Mouse (Mus musculus) hindbrain, embryonic 15.5 days (tissue): ENCODE results near the gene Zfp827. TPM values are rescaled to one million over a fixed set of nuclear protein-coding genes. Genes with fewer than 3 reads are reported as not detected.
A peak's percentile ranks its signal among the peaks of the same experiment; 100 is the strongest.

Source experiments
- ATAC-seq: fragments of 200-750 bp; cut with Nextera tagmentation; 2 replicates; pipeline ENCODE4 v1.8.0; 2017; ENCODE audit warnings: low read depth, moderate number of reproducible peaks, moderate TSS enrichment; ENCODE audit not compliant: low FRiP score
- H3K27ac ChIP-seq: fragments of 300-500 bp; sonication (generic); replicated peaks from 2 replicates; pipeline ENCODE4 v1.5.1; 2015; ENCODE audit warnings: mild to moderate bottlenecking, inconsistent platforms
- H3K27me3 ChIP-seq: fragments of 300-500 bp; sonication (generic); 2 replicates; pipeline ENCODE4 v1.6.1; 2015; ENCODE audit warnings: control low read depth, inconsistent platforms
- H3K36me3 ChIP-seq: fragments of 300-500 bp; sonication (generic); 2 replicates; pipeline ENCODE4 v1.6.1; 2015; ENCODE audit warnings: control low read depth, inconsistent platforms
- H3K4me1 ChIP-seq: fragments of 300-500 bp; sonication (generic); replicated peaks from 2 replicates; pipeline ENCODE4 v1.6.1; 2015; ENCODE audit warnings: control low read depth, inconsistent platforms
- H3K4me2 ChIP-seq: fragments of 300-500 bp; sonication (generic); 2 replicates; pipeline ENCODE4 v1.6.1; 2015; ENCODE audit warnings: moderate library complexity, mild to moderate bottlenecking, inconsistent platforms
- H3K4me3 ChIP-seq: fragments of 300-500 bp; sonication (generic); 2 replicates; pipeline ENCODE4 v1.5.1; 2015; ENCODE audit warnings: mild to moderate bottlenecking, inconsistent platforms
- H3K9ac ChIP-seq: fragments of 300-500 bp; sonication (generic); 2 replicates; pipeline ENCODE4 v1.6.1; 2015; ENCODE audit warnings: inconsistent platforms
- H3K9me3 ChIP-seq: fragments of 300-500 bp; sonication (generic); 2 replicates; pipeline ENCODE4 v1.6.1; 2016; ENCODE audit warnings: control low read depth, inconsistent platforms
- WGBS: fragments of 180-500 bp; shearing (Covaris S2); methylation state at CpG from one replicate; pipeline ENCODE4 v1.1.7; 2015; 5-methylcytosine and 5-hydroxymethylcytosine counted together
- polyA plus RNA-seq: library from polyadenylated mRNA; unstranded; fragments of >200 nt; fragmentation: Nextera tagmentation; extraction: Ambion mirVana; gene quantifications from 2 replicates; pipeline ENCODE4 v1.2.1, GENCODE M21; 2015

Zfp827 gene
- polyA plus RNA-seq, 1 experiment from 2014 or later: 11.0 TPM

DNA sequence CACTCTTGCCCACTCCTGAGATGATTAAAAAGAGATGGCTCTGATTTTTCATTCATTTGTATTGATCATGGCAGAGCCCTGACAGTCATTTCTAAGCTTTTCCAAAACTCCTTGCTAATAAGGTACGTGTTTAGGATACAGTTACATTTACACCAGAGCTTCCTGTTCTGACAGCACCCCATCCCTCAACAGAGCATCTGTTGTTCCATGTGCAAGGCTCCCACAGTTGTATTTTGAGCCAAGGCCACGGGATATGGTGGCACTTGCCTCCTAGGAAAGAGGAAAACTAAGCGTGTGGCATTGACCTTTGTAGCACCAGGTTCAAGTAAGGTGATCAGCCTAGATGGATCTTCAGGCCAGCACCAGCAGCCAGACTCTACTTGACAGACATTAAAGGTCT lies 137.0 kb downstream of the Zfp827 start:
- H3K36me3 ChIP-seq: no peaks in the 10 kb centered on the region
- no peak overlapping the region for H3K27ac ChIP-seq
- H3K4me1 ChIP-seq: peaks cover 18% of the 10 kb centered on the region
- no peak overlapping the region for H3K9ac ChIP-seq
- no peaks in the 10 kb centered on the region for H3K27me3 ChIP-seq
- H3K4me2 ChIP-seq: no peak overlapping the region
- ATAC-seq: no peak
- 84% methylated on average over 3 of the region's 3 CpGs for WGBS
- no peak overlapping the region for H3K4me3 ChIP-seq
- H3K9me3 ChIP-seq: no peaks in the 10 kb centered on the region

GRCm38 (mm10) chr8:79173606-79174005 lies 145.4 kb downstream of the Zfp827 start:
- no peak overlapping the region for H3K27ac ChIP-seq
- no peaks in the 10 kb centered on the region; the same call in 1 of the 2 replicates for H3K36me3 ChIP-seq
- H3K27me3 ChIP-seq: no peaks in the 10 kb centered on the region
- peak; percentile 57 for ATAC-seq
- H3K4me2 ChIP-seq: no peak overlapping the region
- H3K4me1 ChIP-seq: peaks cover 2% of the 10 kb centered on the region; the same call in 1 of the 2 replicates
- no peak overlapping the region for H3K9ac ChIP-seq
- 43% methylated on average over 4 of the region's 4 CpGs for WGBS
- H3K9me3 ChIP-seq: no peaks in the 10 kb centered on the region
- H3K4me3 ChIP-seq: no peak overlapping the region

DNA sequence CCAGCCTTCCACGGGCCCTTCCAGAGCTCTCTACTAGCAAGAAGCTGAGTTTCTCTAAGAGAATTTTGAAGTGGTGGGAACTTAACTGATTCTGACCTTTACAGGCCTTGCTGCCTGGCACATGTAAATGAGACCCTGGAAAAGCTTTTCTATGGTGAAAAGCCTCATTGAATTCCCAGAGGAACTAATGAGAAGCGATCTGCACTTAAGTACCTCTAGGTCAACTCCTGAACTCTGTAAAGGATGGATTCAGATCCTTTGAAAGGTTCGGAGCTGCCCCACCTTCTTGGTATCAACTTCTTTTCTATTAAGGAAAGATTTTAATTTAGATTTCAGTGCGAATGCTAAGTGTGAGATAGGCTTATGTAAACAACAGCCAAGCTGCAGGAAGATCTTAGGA lies 147.8 kb downstream of the Zfp827 start:
- no peak for ATAC-seq
- no peak overlapping the region for H3K4me2 ChIP-seq
- no peak overlapping the region for H3K27ac ChIP-seq
- peaks cover 2% of the 10 kb centered on the region; the same call in 1 of the 2 replicates for H3K4me1 ChIP-seq
- no peaks in the 10 kb centered on the region for H3K9me3 ChIP-seq
- whole genome bisulfite sequencing: 69% methylated on average over 4 of the region's 4 CpGs
- H3K27me3 ChIP-seq: no peaks in the 10 kb centered on the region
- peaks cover 15% of the 10 kb centered on the region; the same call in 1 of the 2 replicates for H3K36me3 ChIP-seq
- H3K9ac ChIP-seq: no peak overlapping the region
- H3K4me3 ChIP-seq: no peak overlapping the region

DNA sequence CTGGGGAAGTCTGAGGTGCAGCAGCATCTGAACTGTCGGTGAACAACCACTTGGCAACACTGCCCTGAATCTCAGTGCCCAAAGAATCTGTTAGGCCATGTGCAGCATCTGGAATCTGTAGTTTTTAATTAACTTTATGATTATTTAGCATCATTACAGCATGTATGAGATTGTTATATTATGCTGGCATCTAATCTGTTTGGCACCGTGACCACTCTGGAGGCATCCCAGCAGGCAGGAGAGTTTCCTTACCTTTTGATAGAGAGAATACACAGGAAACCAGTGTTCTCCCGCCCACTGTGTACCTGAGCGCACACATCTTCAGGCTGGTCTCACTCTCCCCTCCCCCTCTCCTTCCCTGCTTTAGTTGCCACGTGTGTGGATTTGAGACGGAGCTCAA lies 151.4 kb downstream of the Zfp827 start:
- no peaks in the 10 kb centered on the region for H3K4me1 ChIP-seq
- H3K27me3 ChIP-seq: no peaks in the 10 kb centered on the region
- no peak overlapping the region for H3K4me2 ChIP-seq
- H3K4me3 ChIP-seq: no peak overlapping the region
- 66% methylated on average over 6 of the region's 6 CpGs for whole genome bisulfite sequencing
- H3K9ac ChIP-seq: no peak overlapping the region
- H3K27ac ChIP-seq: no peak overlapping the region
- H3K9me3 ChIP-seq: no peaks in the 10 kb centered on the region
- peak; percentile 23; the same call in 1 of the 2 replicates for ATAC-seq
- peaks cover 46% of the 10 kb centered on the region; the same call in 1 of the 2 replicates for H3K36me3 ChIP-seq

DNA sequence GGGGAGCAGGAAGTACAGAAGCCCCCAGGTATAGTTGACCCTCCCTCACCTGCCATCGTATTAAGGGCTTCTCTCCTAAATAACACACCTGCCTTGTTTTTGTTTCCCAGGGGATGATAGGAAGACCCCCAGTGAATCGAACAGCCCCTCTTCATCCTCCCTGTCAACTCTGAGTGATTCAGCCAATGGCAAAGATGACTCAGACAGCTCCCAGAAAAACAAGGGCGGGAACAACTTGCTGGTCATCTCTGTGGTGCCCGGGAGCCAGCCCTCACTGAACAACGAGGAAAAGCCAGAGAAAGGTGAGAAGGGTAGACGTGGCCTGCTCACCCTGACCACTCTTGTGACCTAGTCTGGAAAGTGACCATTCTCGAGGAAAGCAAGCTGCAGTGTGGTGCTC lies 157.3 kb downstream of the Zfp827 start:
- ATAC-seq: no peak
- 90% methylated on average over 7 of the region's 7 CpGs for WGBS
- H3K36me3 ChIP-seq: peaks cover 71% of the 10 kb centered on the region
- no peak overlapping the region for H3K27ac ChIP-seq
- H3K27me3 ChIP-seq: no peaks in the 10 kb centered on the region
- no peak overlapping the region for H3K4me2 ChIP-seq
- H3K9me3 ChIP-seq: no peaks in the 10 kb centered on the region
- H3K4me1 ChIP-seq: no peaks in the 10 kb centered on the region
- no peak overlapping the region for H3K9ac ChIP-seq
- H3K4me3 ChIP-seq: no peak overlapping the region

DNA sequence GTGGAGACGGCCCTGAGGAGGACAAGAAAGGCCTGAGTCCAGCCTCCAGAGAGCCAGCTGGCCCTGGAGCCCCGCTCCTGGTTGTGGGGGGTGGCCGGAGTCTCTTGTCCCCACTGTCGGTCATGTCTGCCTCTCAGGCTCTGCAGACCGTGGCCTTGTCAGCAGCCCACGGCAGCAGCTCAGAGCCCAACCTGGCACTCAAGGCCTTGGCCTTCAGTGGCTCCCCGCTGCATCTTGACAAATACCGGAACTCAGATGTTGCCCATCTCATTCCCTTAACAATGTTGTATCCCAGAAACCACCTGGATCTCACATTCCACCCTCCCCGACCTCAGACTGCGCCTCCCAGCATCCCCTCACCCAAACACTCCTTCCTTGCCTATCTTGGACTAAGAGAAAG lies 161.8 kb downstream of the Zfp827 start:
- Histone ChIP-seq H3K36me3 (peaks cover 44% of the 10 kb centered on the region), H3K9me3 (no peaks in the 10 kb centered on the region), H3K4me3 (no peak overlapping the region), H3K4me1 (0 out of 2 replicates have a peak, but pooled peaks cover 4% of the 10 kb centered on the region), H3K27me3 (no peaks in the 10 kb centered on the region), H3K9ac (no peak overlapping the region), H3K27ac (no peak overlapping the region), H3K4me2 (no peak overlapping the region)
- ATAC-seq: no peak
- WGBS: 92% methylated on average over 10 of the region's 10 CpGs

DNA sequence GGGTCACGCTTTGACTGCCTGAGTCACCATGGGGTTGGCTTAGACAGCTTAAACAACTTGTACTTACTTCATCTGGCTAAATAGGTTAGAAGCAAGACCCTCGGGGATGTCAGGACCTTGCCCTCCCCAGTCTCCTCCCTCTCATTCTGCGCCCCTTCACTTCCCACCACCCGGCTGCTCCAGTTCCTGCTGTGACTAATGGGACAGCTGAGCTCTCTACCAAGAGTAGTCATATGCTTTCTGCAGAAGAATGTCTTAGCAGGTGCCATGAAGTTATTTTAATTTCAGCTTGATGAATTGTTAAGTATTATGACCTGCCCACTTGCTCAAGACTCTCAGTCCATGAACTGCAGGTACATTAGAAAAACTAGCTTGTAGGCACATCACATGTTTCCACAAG lies 168.2 kb downstream of the Zfp827 start:
- no peak overlapping the region for H3K27ac ChIP-seq
- no peaks in the 10 kb centered on the region for H3K9me3 ChIP-seq
- H3K27me3 ChIP-seq: no peaks in the 10 kb centered on the region
- H3K9ac ChIP-seq: no peak overlapping the region
- H3K4me2 ChIP-seq: no peak overlapping the region
- 69% methylated on average over 4 of the region's 4 CpGs for WGBS
- no peak for ATAC-seq
- H3K4me3 ChIP-seq: no peak overlapping the region
- peaks cover 4% of the 10 kb centered on the region; the same call in 1 of the 2 replicates for H3K4me1 ChIP-seq
- peaks cover 10% of the 10 kb centered on the region; the same call in 1 of the 2 replicates for H3K36me3 ChIP-seq

DNA sequence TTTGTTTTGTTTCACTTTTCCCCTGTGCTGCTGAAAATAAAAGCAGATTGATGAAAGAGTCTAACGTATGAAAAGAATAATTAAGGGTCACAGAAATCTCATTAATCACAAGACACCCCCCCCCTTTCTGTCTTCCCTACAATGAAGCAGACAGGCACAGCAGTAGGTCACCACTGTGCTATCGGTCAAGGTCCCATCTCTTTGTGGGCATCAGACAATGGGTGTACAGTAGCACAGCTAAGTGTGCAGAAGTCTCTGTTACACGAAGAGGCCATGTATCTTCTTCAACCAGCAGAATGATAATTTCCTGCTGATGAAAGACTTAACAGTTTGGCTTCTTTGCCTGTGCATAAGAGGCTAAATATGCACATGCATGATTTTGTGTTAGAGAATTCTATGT lies 170.4 kb downstream of the Zfp827 start:
- no peaks in the 10 kb centered on the region for H3K27me3 ChIP-seq
- no peak overlapping the region for H3K4me2 ChIP-seq
- no peaks in the 10 kb centered on the region for H3K36me3 ChIP-seq
- H3K9ac ChIP-seq: no peak overlapping the region
- ATAC-seq: no peak
- no peaks in the 10 kb centered on the region for H3K9me3 ChIP-seq
- WGBS: 24% methylated on average over 3 of the region's 3 CpGs
- no peak overlapping the region for H3K27ac ChIP-seq
- H3K4me3 ChIP-seq: no peak overlapping the region
- H3K4me1 ChIP-seq: peaks cover 4% of the 10 kb centered on the region; the same call in 1 of the 2 replicates

- ATAC-seq: no peak
Measured at GRCm38 (mm10) chr8:79201446-79202147, 173.4 kb downstream of the Zfp827 start.

GRCm38 (mm10) chr8:79206895-79207294 lies 178.7 kb downstream of the Zfp827 start:
- Histone ChIP-seq H3K27me3 (no peaks in the 10 kb centered on the region), H3K4me1 (peaks cover 30% of the 10 kb centered on the region), H3K4me2 (no peak overlapping the region), H3K4me3 (no peak overlapping the region), H3K9me3 (no peaks in the 10 kb centered on the region), H3K9ac (no peak overlapping the region), H3K27ac (no peak overlapping the region), H3K36me3 (no peaks in the 10 kb centered on the region)
- no peak; the same call in 1 of the 2 replicates for ATAC-seq
- WGBS: 64% methylated on average over 4 of the region's 4 CpGs

More at GRCm38 (mm10) chr8:79201446-79202147, 173.4 kb downstream of the Zfp827 start:
- Histone ChIP-seq H3K4me3 (no peak overlapping the region), H3K4me2 (no peak overlapping the region), H3K27me3 (no peaks in the 10 kb centered on the region), H3K36me3 (no peaks in the 10 kb centered on the region), H3K4me1 (no peaks in the 10 kb centered on the region; the same call in 1 of the 2 replicates), H3K27ac (no peak overlapping the region), H3K9me3 (no peaks in the 10 kb centered on the region), H3K9ac (no peak overlapping the region)
- WGBS: 55% methylated on average over 11 of the region's 11 CpGs

DNA sequence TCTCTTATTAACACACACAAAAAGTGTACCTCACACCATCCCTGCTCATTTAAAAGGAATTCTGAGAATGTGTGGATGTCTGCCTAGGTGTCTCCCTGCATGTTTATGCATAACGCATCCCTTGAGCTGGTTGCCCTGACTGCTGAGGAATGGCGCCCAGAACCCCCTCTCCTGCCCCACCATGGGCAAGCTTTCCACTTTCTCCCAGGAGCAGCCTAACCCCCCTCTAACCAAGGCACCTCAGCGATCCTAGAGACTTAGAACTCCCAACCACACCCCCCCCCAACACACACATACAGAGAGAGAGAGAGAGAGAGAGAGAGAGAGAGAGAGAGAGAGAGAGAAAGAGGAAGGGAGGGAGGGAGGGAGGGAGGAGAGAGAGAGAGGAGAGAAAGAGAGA lies 179.9 kb downstream of the Zfp827 start:
- no peaks in the 10 kb centered on the region for H3K9me3 ChIP-seq
- peaks cover 30% of the 10 kb centered on the region for H3K4me1 ChIP-seq
- no peak for ATAC-seq
- H3K27ac ChIP-seq: no peak overlapping the region
- no peaks in the 10 kb centered on the region for H3K36me3 ChIP-seq
- WGBS: 58% methylated on average over 3 of the region's 3 CpGs
- no peaks in the 10 kb centered on the region for H3K27me3 ChIP-seq
- no peak overlapping the region for H3K4me3 ChIP-seq
- no peak overlapping the region for H3K4me2 ChIP-seq
- H3K9ac ChIP-seq: no peak overlapping the region

- peak overlapping the region; percentile 65 for H3K27ac ChIP-seq
- H3K36me3 ChIP-seq: no peaks in the 10 kb centered on the region
- peak; percentile 56; the same call in 1 of the 2 replicates for ATAC-seq
- peak overlapping the region; percentile 38; the same call in 1 of the 2 replicates for H3K4me3 ChIP-seq
- H3K27me3 ChIP-seq: no peaks in the 10 kb centered on the region
- H3K4me2 ChIP-seq: peak overlapping the region; percentile 68
- no peaks in the 10 kb centered on the region for H3K9me3 ChIP-seq
- peaks cover 30% of the 10 kb centered on the region for H3K4me1 ChIP-seq
- 16% methylated on average over 15 of the region's 15 CpGs for WGBS
- 0 out of 2 replicates have a peak overlapping the region, but pooled peaks have one; percentile 42 for H3K9ac ChIP-seq
Measured at GRCm38 (mm10) chr8:79208691-79209640, 180.7 kb downstream of the Zfp827 start.
